Mouse (Mus musculus): ENCODE results near the gene Dgat2.

- no peak for TF ChIP-seq RAD21 (IDR thresholded peaks at IDR 0.05; ENCODE audit: low read depth, low read length)
- no peak for TF ChIP-seq RCOR1 (conservative IDR thresholded peaks at IDR 0.05; ENCODE audit: low read depth, low read length)
- no peak for TF ChIP-seq BHLHE40 (IDR thresholded peaks at IDR 0.05; ENCODE audit: low read depth, low read length)
- TF ChIP-seq CHD1 (IDR thresholded peaks at IDR 0.05; ENCODE audit: low read depth, low read length) = no peak
- no peak for TF ChIP-seq ZMIZ1 (IDR thresholded peaks at IDR 0.05; ENCODE audit: low read depth, low read length)
- no peak for TF ChIP-seq POLR2AphosphoS2 (IDR thresholded peaks at IDR 0.05; ENCODE audit: low read depth, low read length)
- TF ChIP-seq SMC3 (IDR thresholded peaks at IDR 0.05; ENCODE audit: low read depth, low read length) = no peak
- no peak for TF ChIP-seq PAX5 (IDR thresholded peaks at IDR 0.05; ENCODE audit: low read length)
- TF ChIP-seq CTCF (conservative IDR thresholded peaks at IDR 0.05 in 1 of 2, IDR thresholded peaks at IDR 0.05 in 1 of 2; ENCODE audit: low read depth in 2 of 2, low read length in 2 of 2) = no peak
- TF ChIP-seq MAZ (IDR thresholded peaks at IDR 0.05; ENCODE audit: low read depth, low read length) = no peak
- TF ChIP-seq POLR2A (IDR thresholded peaks at IDR 0.05; ENCODE audit: low read depth, low read length) = no peak
- no peak for TF ChIP-seq UBTF (IDR thresholded peaks at IDR 0.05; ENCODE audit: low read depth, low read length)
- TF ChIP-seq TCF12 (IDR thresholded peaks at IDR 0.05; ENCODE audit: low read depth, low read length) = no peak
- TF ChIP-seq EP300 (IDR thresholded peaks at IDR 0.05; ENCODE audit: low read length) = no peak
Measured at GRCm38 (mm10) chr7:99171730-99172463, 10.6 kb downstream of the Dgat2 start.

Data from CH12.LX (cell line).